Mouse (Mus musculus) hindbrain, postnatal 0 days (tissue): ENCODE results near the gene Lsp1. TPM values are rescaled to one million over a fixed set of nuclear protein-coding genes. Genes with fewer than 3 reads are reported as not detected.

ENCODE experiments used
- ATAC-seq: fragments of 200-750 bp; cut with Nextera tagmentation; 2 replicates; pipeline ENCODE4 v1.8.0; 2017; ENCODE audit warnings: mild to moderate bottlenecking, moderate TSS enrichment, moderate library complexity
- DNase-seq: peaks from one replicate; pipeline ENCODE4 v3.0.0-alpha.2; 2015; ENCODE audit warnings: low spot score
- H3K27ac ChIP-seq: fragments of 300-500 bp; sonication (generic); 2 replicates; pipeline ENCODE4 v1.5.1; 2014; ENCODE audit warnings: mild to moderate bottlenecking
- H3K27me3 ChIP-seq: fragments of 300-500 bp; sonication (generic); 2 replicates; pipeline ENCODE4 v1.6.1; 2014; ENCODE audit warnings: low read length, mixed read lengths; ENCODE audit not compliant: insufficient read depth
- H3K36me3 ChIP-seq: fragments of 300-500 bp; sonication (generic); 2 replicates; pipeline ENCODE4 v1.6.1; 2014; ENCODE audit warnings: low read length, mixed read lengths; ENCODE audit not compliant: insufficient read depth
- H3K4me1 ChIP-seq: fragments of 300-500 bp; sonication (generic); 2 replicates; pipeline ENCODE4 v1.6.1; 2014; ENCODE audit warnings: antibody characterized with exemption, low read length, mixed read lengths; ENCODE audit not compliant: insufficient read depth
- H3K4me2 ChIP-seq: fragments of 300-500 bp; sonication (generic); 2 replicates; pipeline ENCODE4 v1.6.1; 2014; ENCODE audit warnings: low read depth, mild to moderate bottlenecking, low read length, moderate library complexity, mixed read lengths
- H3K4me3 ChIP-seq: fragments of 300-500 bp; sonication (generic); 2 replicates; pipeline ENCODE4 v1.5.1; 2014; ENCODE audit warnings: low read length
- H3K9ac ChIP-seq: fragments of 300-500 bp; sonication (generic); replicated peaks from 2 replicates; pipeline ENCODE4 v1.6.1; 2014; ENCODE audit warnings: mild to moderate bottlenecking, low read length, moderate library complexity, mixed read lengths
- H3K9me3 ChIP-seq: fragments of 300-500 bp; sonication (generic); 2 replicates; pipeline ENCODE4 v1.6.1; 2016; ENCODE audit warnings: low read length, mixed read lengths
- CTCF ChIP-seq: IDR thresholded peaks from 2 replicates; pipeline ENCODE4 v1.5.1; 2016; ENCODE audit warnings: antibody characterized with exemption, control low read depth, low read depth
- WGBS: fragments of 180-500 bp; shearing (Covaris S2); extraction: QIAGEN DNeasy Blood & Tissue Kit; methylation state at CpG from one replicate; pipeline ENCODE4 v1.1.7; 2014; 5-methylcytosine and 5-hydroxymethylcytosine counted together
- polyA plus RNA-seq: library from polyadenylated mRNA; unstranded; fragments of >200 nt; fragmentation: Nextera tagmentation; extraction: Ambion mirVana; gene quantifications from 2 replicates; pipeline ENCODE4 v1.2.1, GENCODE M21; 2015
- total RNA-seq: library from RNA; depleted of rRNA; stranded (reverse); fragments of >200 nt; gene quantifications from 2 replicates; pipeline ENCODE4 v1.2.3, GENCODE M21; 2014

Lsp1 gene
- total and polyA plus RNA-seq, 2 experiments from 2014 or later, result 4.6 to 7.2 TPM

DNA sequence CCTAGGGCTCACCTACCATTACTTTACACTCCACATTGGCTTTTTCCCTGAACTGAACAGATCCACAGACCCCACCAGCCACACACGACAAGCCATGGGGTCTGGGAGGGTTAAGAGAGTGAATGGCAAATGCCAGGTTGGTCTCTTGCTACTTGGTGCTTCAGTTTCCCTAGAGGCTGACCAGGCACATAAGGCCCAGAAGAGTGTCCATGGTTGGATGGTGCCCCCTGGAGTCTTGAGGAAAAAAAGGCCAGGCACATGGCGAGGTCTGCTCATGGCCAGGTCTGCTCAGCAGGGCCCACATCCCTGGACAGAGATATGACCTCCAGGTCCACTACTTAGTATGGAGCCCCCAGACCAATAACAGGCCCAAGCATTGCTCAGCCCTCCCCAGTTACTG is 37.2 kb downstream of the Lsp1 start:
- Histone ChIP-seq H3K4me2 (no peak overlapping the region), H3K27ac (no peak overlapping the region), H3K27me3 (no peaks in the 10 kb centered on the region), H3K9ac (no peak overlapping the region), H3K9me3 (no peaks in the 10 kb centered on the region), H3K36me3 (no peaks in the 10 kb centered on the region), H3K4me3 (no peak overlapping the region), H3K4me1 (no peaks in the 10 kb centered on the region)
- WGBS, result 97% methylated on average over 2 of the region's 2 CpGs
- DNase-seq (no peak), ATAC-seq (no peak)
- TF ChIP-seq CTCF, result peak; percentile 30

DNA sequence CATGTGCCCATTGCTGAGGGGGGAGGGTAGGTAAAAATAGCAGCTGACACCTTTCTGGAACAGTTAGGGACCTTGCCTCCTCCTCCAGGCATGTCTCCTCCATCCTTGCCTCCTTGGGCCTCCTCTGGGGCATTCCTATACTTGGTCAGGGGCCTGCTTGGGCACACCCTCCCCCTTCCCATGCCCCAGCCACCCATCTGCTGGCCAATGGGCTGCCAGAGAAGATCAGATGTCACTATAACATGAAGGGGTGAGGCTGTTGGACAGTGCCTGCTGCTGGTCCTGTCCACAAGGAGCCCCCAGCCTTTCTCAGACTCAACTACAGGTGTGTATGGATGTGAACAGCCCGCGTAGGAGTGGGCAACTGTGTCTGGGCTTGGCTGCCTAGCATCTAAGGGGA is 38.0 kb downstream of the Lsp1 start, which contains the start of gene Tnnt3:
TSS of gene Tnnt3 (plus strand) at position 262 of the 400 bp plus-strand sequence.
- TF ChIP-seq CTCF, result no peak
- H3K36me3 ChIP-seq, result no peaks in the 10 kb centered on the region
- no peak for ATAC-seq
- H3K4me2 ChIP-seq, result no peak within 1 kb of the TSS
- 85% methylated on average over 2 of the region's 2 CpGs for WGBS
- DNase-seq, result no peak
- H3K4me3 ChIP-seq, result no peak within 1 kb of the TSS
- no peak within 1 kb of the TSS for H3K9ac ChIP-seq
- no peak within 1 kb of the TSS for H3K27ac ChIP-seq
- H3K9me3 ChIP-seq, result no peaks in the 10 kb centered on the region
- H3K27me3 ChIP-seq, result no peaks in the 10 kb centered on the region
- H3K4me1 ChIP-seq, result no peaks in the 10 kb centered on the region

DNA sequence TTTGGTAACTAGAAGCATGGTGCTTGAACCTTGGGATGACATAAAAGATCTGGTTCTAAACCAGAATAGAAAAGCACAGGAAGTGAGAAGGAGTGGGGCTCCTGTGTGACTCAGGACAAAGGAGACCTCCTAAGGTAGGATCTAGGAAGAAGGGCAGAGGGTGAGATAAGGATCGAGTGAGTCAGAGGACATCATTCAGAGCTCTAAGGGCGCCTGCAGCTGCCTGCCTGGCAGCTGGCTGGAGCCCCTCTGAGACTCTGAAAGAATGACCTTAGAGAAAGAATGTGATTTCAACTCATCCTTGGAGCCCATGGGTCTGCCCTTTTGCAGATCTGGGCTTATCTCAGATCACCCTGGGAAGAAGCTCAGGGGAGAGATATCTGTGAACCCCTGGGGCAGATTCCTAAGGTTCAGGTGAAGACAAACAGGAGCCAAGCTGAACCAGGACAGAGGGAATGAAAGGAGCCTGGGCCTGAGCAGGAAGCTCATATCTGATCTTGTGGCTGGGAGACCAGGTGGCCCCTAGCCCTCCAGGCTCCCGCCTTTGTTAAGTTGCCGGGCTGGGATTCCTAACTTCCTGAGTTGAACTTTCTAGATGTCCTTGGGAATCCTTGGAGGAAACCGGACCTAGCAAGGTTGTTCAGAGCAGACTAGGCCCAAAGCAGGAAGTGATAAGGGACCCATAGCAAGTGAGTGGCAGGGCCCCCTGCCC is 38.6 kb downstream of the Lsp1 start:
- H3K4me3 ChIP-seq, result no peak overlapping the region
- no peaks in the 10 kb centered on the region for H3K36me3 ChIP-seq
- H3K4me1 ChIP-seq, result no peaks in the 10 kb centered on the region
- no peaks in the 10 kb centered on the region for H3K27me3 ChIP-seq
- no peaks in the 10 kb centered on the region for H3K9me3 ChIP-seq
- no peak for TF ChIP-seq CTCF
- no peak overlapping the region for H3K4me2 ChIP-seq
- 70% methylated on average over 5 of the region's 5 CpGs for WGBS
- H3K27ac ChIP-seq, result no peak overlapping the region
- no peak for ATAC-seq
- no peak for DNase-seq
- no peak overlapping the region for H3K9ac ChIP-seq

DNA sequence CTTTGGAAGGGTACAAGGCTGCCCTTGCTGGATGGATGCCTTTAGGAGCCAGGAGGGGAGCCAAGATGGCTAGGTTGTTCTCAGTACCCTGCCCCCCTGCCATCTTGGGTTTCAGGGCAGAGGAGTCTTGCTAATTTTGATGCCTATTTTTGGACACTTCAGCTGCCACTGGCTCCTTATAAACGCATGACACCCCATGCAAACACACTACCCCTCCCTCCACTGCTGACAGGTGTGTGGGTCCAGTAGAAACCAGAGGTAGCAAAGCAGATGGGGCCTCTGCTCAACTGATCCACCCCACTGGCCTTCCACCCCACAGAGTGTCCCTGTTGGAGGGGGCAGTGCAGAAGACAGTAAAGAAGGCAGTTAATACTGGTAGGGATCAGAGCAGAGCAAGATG is 39.4 kb downstream of the Lsp1 start:
- TF ChIP-seq CTCF, result no peak
- H3K9ac ChIP-seq, result no peak overlapping the region
- ATAC-seq, result no peak
- 65% methylated on average over 1 of the region's 1 CpGs for WGBS
- H3K4me1 ChIP-seq, result no peaks in the 10 kb centered on the region
- H3K4me2 ChIP-seq, result no peak overlapping the region
- H3K27me3 ChIP-seq, result no peaks in the 10 kb centered on the region
- no peak for DNase-seq
- no peak overlapping the region for H3K27ac ChIP-seq
- no peaks in the 10 kb centered on the region for H3K36me3 ChIP-seq
- H3K9me3 ChIP-seq, result no peaks in the 10 kb centered on the region
- no peak overlapping the region for H3K4me3 ChIP-seq

DNA sequence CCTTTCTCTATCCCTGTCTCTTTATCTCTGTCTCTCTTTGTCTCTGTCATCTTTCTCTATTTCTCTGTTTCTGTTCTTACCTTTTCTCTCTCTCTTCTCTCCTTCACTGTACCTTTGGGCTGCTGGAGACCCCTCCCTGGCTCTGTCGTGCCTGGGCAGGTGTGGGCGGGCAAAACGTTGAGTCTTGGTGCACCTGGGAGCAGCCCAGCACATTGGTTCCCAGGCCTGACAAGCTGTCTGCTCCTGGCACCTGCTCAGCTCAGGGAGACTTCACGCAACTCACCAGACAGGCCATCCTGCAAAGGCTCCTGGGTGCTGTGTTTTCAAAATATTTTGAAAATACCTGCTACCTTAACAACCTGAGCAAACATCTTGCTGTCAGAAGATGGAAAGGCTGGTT is 42.6 kb downstream of the Lsp1 start:
- H3K9me3 ChIP-seq, result no peaks in the 10 kb centered on the region
- no peak for ATAC-seq
- TF ChIP-seq CTCF, result no peak
- no peak overlapping the region for H3K4me2 ChIP-seq
- H3K27ac ChIP-seq, result no peak overlapping the region
- DNase-seq, result no peak
- H3K36me3 ChIP-seq, result no peaks in the 10 kb centered on the region
- H3K9ac ChIP-seq, result no peak overlapping the region
- 78% methylated on average over 4 of the region's 4 CpGs for WGBS
- H3K4me1 ChIP-seq, result peaks cover 11% of the 10 kb centered on the region
- no peak overlapping the region for H3K4me3 ChIP-seq
- H3K27me3 ChIP-seq, result no peaks in the 10 kb centered on the region

DNA sequence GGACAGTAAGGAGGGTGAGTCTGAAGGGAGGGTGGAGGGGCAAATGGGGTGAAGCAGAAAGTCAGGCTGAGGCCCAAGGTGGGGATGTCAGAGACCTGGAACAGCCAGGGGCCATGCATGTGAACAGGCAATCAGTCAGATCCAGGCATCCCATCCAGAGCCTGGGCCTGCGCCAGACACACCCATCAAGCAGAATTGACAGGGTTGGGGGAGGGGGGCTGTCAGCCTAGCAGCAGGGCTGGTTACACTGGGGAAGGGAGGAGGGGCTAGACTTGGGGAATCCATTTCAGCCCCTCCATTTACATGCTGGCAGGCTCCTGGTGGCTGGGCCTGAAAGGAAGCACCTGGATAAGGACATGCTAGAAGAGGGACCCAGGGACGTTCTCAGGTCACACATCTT is 45.3 kb downstream of the Lsp1 start:
- Histone ChIP-seq H3K36me3 (no peaks in the 10 kb centered on the region), H3K27ac (no peak overlapping the region), H3K9me3 (no peaks in the 10 kb centered on the region), H3K4me1 (peaks cover 11% of the 10 kb centered on the region), H3K4me3 (no peak overlapping the region), H3K4me2 (no peak overlapping the region), H3K27me3 (no peaks in the 10 kb centered on the region), H3K9ac (no peak overlapping the region)
- ATAC-seq, result peak; percentile 19; the same call in 1 of the 2 replicates
- TF ChIP-seq CTCF, result no peak
- 40% methylated on average over 2 of the region's 2 CpGs for WGBS
- no peak for DNase-seq

DNA sequence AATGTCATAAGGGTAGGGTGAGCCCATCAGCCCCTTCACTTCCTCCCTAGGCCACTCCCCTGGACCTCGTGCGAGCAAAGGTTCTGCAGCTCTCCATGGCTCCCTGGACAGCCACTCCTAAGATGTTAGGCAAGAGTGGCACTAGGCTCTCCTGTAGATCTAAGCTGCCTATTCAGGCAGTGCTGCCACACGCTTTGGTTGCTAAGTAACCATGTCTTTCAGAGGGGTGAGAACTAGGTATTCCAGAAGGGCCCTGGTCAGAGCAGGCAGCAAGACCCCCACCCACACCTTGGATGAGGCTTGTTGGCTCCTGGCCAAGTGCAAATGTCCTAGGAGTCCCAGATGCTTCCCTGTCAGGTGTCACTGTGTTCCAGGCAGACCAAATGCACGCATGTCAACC is 45.9 kb downstream of the Lsp1 start:
- peak; percentile 27; the same call in 1 of the 2 replicates for ATAC-seq
- no peak for TF ChIP-seq CTCF
- Histone ChIP-seq H3K4me3 (no peak overlapping the region), H3K27ac (no peak overlapping the region), H3K4me1 (peaks cover 11% of the 10 kb centered on the region), H3K36me3 (no peaks in the 10 kb centered on the region), H3K9me3 (no peaks in the 10 kb centered on the region), H3K27me3 (no peaks in the 10 kb centered on the region), H3K9ac (no peak overlapping the region), H3K4me2 (no peak overlapping the region)
- 21% methylated on average over 4 of the region's 4 CpGs for WGBS
- DNase-seq, result peak; percentile 24
